Mouse (Mus musculus) gastrocnemius, adult 2 months (tissue): Measurements from ENCODE around the gene Pcca. TPM values are rescaled to one million over a fixed set of nuclear protein-coding genes. Genes with fewer than 3 reads are reported as not detected.
A peak's percentile ranks its signal among the peaks of the same experiment; 100 is the strongest.

Experiments
- DNase-seq: peaks from one replicate; pipeline ENCODE4 v3.0.0; 2022
- H3K27ac ChIP-seq: fragments of 200-600 bp; 2 replicates; pipeline ENCODE4 v1.8.1; 2022; ENCODE audit warnings: mild to moderate bottlenecking
- H3K4me3 ChIP-seq: fragments of 200-600 bp; 2 replicates; pipeline ENCODE4 v1.8.1; 2022; ENCODE audit warnings: mild to moderate bottlenecking, moderate library complexity
- CTCF ChIP-seq: fragments of 200-600 bp; IDR thresholded peaks from 2 replicates; pipeline ENCODE4 v1.8.1; 2022; ENCODE audit warnings: antibody characterized with exemption, mild to moderate bottlenecking, moderate library complexity
- intact Hi-C: fragments of 180-260 bp; cut with DNase I; formaldehyde crosslinking; loops from one replicate; pipeline ENCODE4 v1.15.1; 2025
- total RNA-seq, 2 experiments: library from RNA; stranded (reverse); gene quantifications; 2 replicates each; pipeline ENCODE4 v1.2.3; 2021

Pcca gene
- total RNA-seq, 2 experiments from 2014 or later = 37.7 to 58.5 TPM

GRCm38 (mm10) chr14:122881699-122882098 lies 347.6 kb downstream of the Pcca start:
- no peak for DNase-seq
- intact Hi-C loops = no loop called here

GRCm38 (mm10) chr14:122882201-122882639 lies 348.1 kb downstream of the Pcca start:
- intact Hi-C loops = no loop called here
- Histone ChIP-seq H3K4me3 (no peak overlapping the region), H3K27ac (no peak overlapping the region)
- no peak for DNase-seq
- no peak for TF ChIP-seq CTCF

More at GRCm38 (mm10) chr14:122881699-122882098, 347.6 kb downstream of the Pcca start:
- TF ChIP-seq CTCF = no peak
- H3K27ac ChIP-seq = no peak overlapping the region
- no peak overlapping the region for H3K4me3 ChIP-seq

- H3K27ac ChIP-seq = no peak overlapping the region
- intact Hi-C loops = no loop called here
- TF ChIP-seq CTCF = no peak
- H3K4me3 ChIP-seq = no peak overlapping the region
- no peak for DNase-seq
These were observed 348.8 kb downstream of the Pcca start for GRCm38 (mm10) chr14:122882795-122883409.

- Histone ChIP-seq H3K27ac (no peak overlapping the region), H3K4me3 (no peak overlapping the region)
- no peak for TF ChIP-seq CTCF
- DNase-seq = no peak
- intact Hi-C loops = no loop called here
These were observed 349.3 kb downstream of the Pcca start for GRCm38 (mm10) chr14:122883410-122883806.

- no peak for TF ChIP-seq CTCF
- intact Hi-C loops = no loop called here
- Histone ChIP-seq H3K4me3 (no peak overlapping the region), H3K27ac (no peak overlapping the region)
- no peak for DNase-seq
These were observed 349.9 kb downstream of the Pcca start for GRCm38 (mm10) chr14:122883821-122884584.

- TF ChIP-seq CTCF = no peak
- Histone ChIP-seq H3K27ac (no peak overlapping the region), H3K4me3 (no peak overlapping the region)
- intact Hi-C loops = no loop called here
- DNase-seq = no peak
These were observed 351.8 kb downstream of the Pcca start for GRCm38 (mm10) chr14:122885893-122886292.

- no peak overlapping the region for H3K4me3 ChIP-seq
- no peak for DNase-seq
- H3K27ac ChIP-seq = no peak overlapping the region
- no peak for TF ChIP-seq CTCF
- intact Hi-C loops = no loop called here
These were observed 353.2 kb downstream of the Pcca start for GRCm38 (mm10) chr14:122887278-122887677.

- no peak for TF ChIP-seq CTCF
- DNase-seq = no peak
- H3K27ac ChIP-seq = no peak overlapping the region
- H3K4me3 ChIP-seq = no peak overlapping the region
- intact Hi-C loops = no loop called here
These were observed 353.8 kb downstream of the Pcca start for GRCm38 (mm10) chr14:122887702-122888479.

GRCm38 (mm10) chr14:122888480-122888872 lies 354.4 kb downstream of the Pcca start:
- no peak overlapping the region for H3K4me3 ChIP-seq
- intact Hi-C loops = no loop called here
- no peak for DNase-seq
- H3K27ac ChIP-seq = no peak overlapping the region
- TF ChIP-seq CTCF = no peak

- DNase-seq = no peak
- intact Hi-C loops = no loop called here
- no peak overlapping the region for H3K4me3 ChIP-seq
- TF ChIP-seq CTCF = no peak
- H3K27ac ChIP-seq = no peak overlapping the region
These were observed 357.4 kb downstream of the Pcca start for GRCm38 (mm10) chr14:122891470-122891968.

GRCm38 (mm10) chr14:122896106-122896505 lies 362.0 kb downstream of the Pcca start:
- DNase-seq = no peak
- Histone ChIP-seq H3K27ac (no peak overlapping the region), H3K4me3 (no peak overlapping the region)
- no peak for TF ChIP-seq CTCF
- intact Hi-C loops = no loop called here

- no peak for DNase-seq
- peak; percentile 17; the same call in 1 of the 2 replicates for TF ChIP-seq CTCF
- intact Hi-C loops = no loop called here
- Histone ChIP-seq H3K27ac (no peak overlapping the region), H3K4me3 (no peak overlapping the region)
These were observed 364.4 kb downstream of the Pcca start for GRCm38 (mm10) chr14:122898550-122898949.

- DNase-seq = peak; percentile 74
- Histone ChIP-seq H3K27ac (no peak overlapping the region), H3K4me3 (no peak overlapping the region)
- TF ChIP-seq CTCF = no peak
- intact Hi-C loops = no loop called here
These were observed 366.6 kb downstream of the Pcca start for GRCm38 (mm10) chr14:122900679-122901078.
